Mouse (Mus musculus): ENCODE data around the gene Anapc15-ps. TPM values are rescaled to one million over a fixed set of nuclear protein-coding genes. Genes with fewer than 3 reads are reported as not detected.
A peak's percentile ranks its signal among the peaks of the same experiment; 100 is the strongest.

Anapc15-ps gene
- total and polyA plus RNA-seq, 2 experiments from 2014 or later = not detected

- Histone ChIP-seq H3K4me2 (ENCODE audit: low read depth, low read length) (no peak overlapping the region), H3K36me3 (replicated peaks; ENCODE audit: control insufficient read depth, insufficient read depth, low read length) (no peaks in the 10 kb centered on the region), H3K9me3 (replicated peaks; ENCODE audit: control insufficient read depth, low read length) (no peaks in the 10 kb centered on the region), H3K4me1 (ENCODE audit: control insufficient read depth, insufficient read depth) (peaks cover 4% of the 10 kb centered on the region), H3K9ac (replicated peaks; ENCODE audit: low read depth, low read length) (no peak overlapping the region), H3K27me3 (ENCODE audit: control insufficient read depth, insufficient read depth, low read length) (no peaks in the 10 kb centered on the region), H3K4me3 (ENCODE audit: low read depth, low read length) (no peak overlapping the region), H3K27ac (ENCODE audit: low read depth) (no peak overlapping the region)
- ATAC-seq (ENCODE audit: insufficient read depth, low read depth) (no peak), DNase-seq (ENCODE audit: low spot score) (no peak)
- WGBS = 95% methylated on average over 1 of the region's 1 CpGs
- TF ChIP-seq EP300 (IDR thresholded peaks at IDR 0.05; ENCODE audit: low read depth) = no peak
- no peak for TF ChIP-seq CTCF (IDR thresholded peaks at IDR 0.05; ENCODE audit: low read depth)
These were observed 16.6 kb upstream of the Anapc15-ps start for GRCm38 (mm10) chr10:95689833-95690232.

GRCm38 (mm10) chr10:95689058-95689457 lies 15.8 kb upstream of the Anapc15-ps start:
- ATAC-seq (ENCODE audit: insufficient read depth, low read depth) (no peak), DNase-seq (ENCODE audit: low spot score) (no peak)
- H3K27me3 ChIP-seq (ENCODE audit: control insufficient read depth, insufficient read depth, low read length) = no peaks in the 10 kb centered on the region
- no peaks in the 10 kb centered on the region for H3K9me3 ChIP-seq (replicated peaks; ENCODE audit: control insufficient read depth, low read length)
- H3K9ac ChIP-seq (replicated peaks; ENCODE audit: low read depth, low read length) = no peak overlapping the region
- H3K4me3 ChIP-seq (ENCODE audit: low read depth, low read length) = no peak overlapping the region
- no peak overlapping the region for H3K27ac ChIP-seq (ENCODE audit: low read depth)
- 79% methylated on average over 7 of the region's 7 CpGs for WGBS
- peaks cover 4% of the 10 kb centered on the region for H3K4me1 ChIP-seq (ENCODE audit: control insufficient read depth, insufficient read depth)
- TF ChIP-seq CTCF (IDR thresholded peaks at IDR 0.05; ENCODE audit: low read depth) (no peak), EP300 (IDR thresholded peaks at IDR 0.05; ENCODE audit: low read depth) (no peak)
- H3K4me2 ChIP-seq (ENCODE audit: low read depth, low read length) = no peak overlapping the region
- no peaks in the 10 kb centered on the region for H3K36me3 ChIP-seq (replicated peaks; ENCODE audit: control insufficient read depth, insufficient read depth, low read length)

GRCm38 (mm10) chr10:95687558-95688141 lies 14.4 kb upstream of the Anapc15-ps start:
- TF ChIP-seq CTCF (IDR thresholded peaks at IDR 0.05; ENCODE audit: low read depth) (no peak), EP300 (IDR thresholded peaks at IDR 0.05; ENCODE audit: low read depth) (no peak)
- ATAC-seq (ENCODE audit: insufficient read depth, low read depth) = peak; percentile 51; the same call in 1 of the 2 replicates

GRCm38 (mm10) chr10:95686041-95686440 lies 12.8 kb upstream of the Anapc15-ps start:
- Histone ChIP-seq H3K4me1 (ENCODE audit: control insufficient read depth, insufficient read depth) (peaks cover 4% of the 10 kb centered on the region), H3K27me3 (ENCODE audit: control insufficient read depth, insufficient read depth, low read length) (no peaks in the 10 kb centered on the region), H3K4me3 (ENCODE audit: low read depth, low read length) (no peak overlapping the region), H3K9ac (replicated peaks; ENCODE audit: low read depth, low read length) (no peak overlapping the region), H3K4me2 (ENCODE audit: low read depth, low read length) (no peak overlapping the region), H3K27ac (ENCODE audit: low read depth) (no peak overlapping the region), H3K36me3 (replicated peaks; ENCODE audit: control insufficient read depth, insufficient read depth, low read length) (no peaks in the 10 kb centered on the region), H3K9me3 (replicated peaks; ENCODE audit: control insufficient read depth, low read length) (no peaks in the 10 kb centered on the region)
- TF ChIP-seq CTCF (IDR thresholded peaks at IDR 0.05; ENCODE audit: low read depth) = no peak
- no peak for TF ChIP-seq EP300 (IDR thresholded peaks at IDR 0.05; ENCODE audit: low read depth)
- DNase-seq (ENCODE audit: low spot score) (no peak), ATAC-seq (ENCODE audit: insufficient read depth, low read depth) (no peak)
- 78% methylated on average over 4 of the region's 4 CpGs for WGBS

More at GRCm38 (mm10) chr10:95687558-95688141, 14.4 kb upstream of the Anapc15-ps start:
- no peaks in the 10 kb centered on the region for H3K36me3 ChIP-seq (replicated peaks; ENCODE audit: control insufficient read depth, insufficient read depth, low read length)
- H3K9me3 ChIP-seq (replicated peaks; ENCODE audit: control insufficient read depth, low read length) = no peaks in the 10 kb centered on the region
- no peaks in the 10 kb centered on the region for H3K27me3 ChIP-seq (ENCODE audit: control insufficient read depth, insufficient read depth, low read length)
- WGBS = 33% methylated on average over 21 of the region's 21 CpGs
- peaks cover 4% of the 10 kb centered on the region for H3K4me1 ChIP-seq (ENCODE audit: control insufficient read depth, insufficient read depth)
- H3K27ac ChIP-seq (ENCODE audit: low read depth) = peak overlapping the region; percentile 51
- no peak overlapping the region for H3K9ac ChIP-seq (replicated peaks; ENCODE audit: low read depth, low read length)
- peak overlapping the region; percentile 53 for H3K4me2 ChIP-seq (ENCODE audit: low read depth, low read length)
- peak; percentile 43 for DNase-seq (ENCODE audit: low spot score)
- H3K4me3 ChIP-seq (ENCODE audit: low read depth, low read length) = peak overlapping the region; percentile 14; the same call in 1 of the 2 replicates

DNA sequence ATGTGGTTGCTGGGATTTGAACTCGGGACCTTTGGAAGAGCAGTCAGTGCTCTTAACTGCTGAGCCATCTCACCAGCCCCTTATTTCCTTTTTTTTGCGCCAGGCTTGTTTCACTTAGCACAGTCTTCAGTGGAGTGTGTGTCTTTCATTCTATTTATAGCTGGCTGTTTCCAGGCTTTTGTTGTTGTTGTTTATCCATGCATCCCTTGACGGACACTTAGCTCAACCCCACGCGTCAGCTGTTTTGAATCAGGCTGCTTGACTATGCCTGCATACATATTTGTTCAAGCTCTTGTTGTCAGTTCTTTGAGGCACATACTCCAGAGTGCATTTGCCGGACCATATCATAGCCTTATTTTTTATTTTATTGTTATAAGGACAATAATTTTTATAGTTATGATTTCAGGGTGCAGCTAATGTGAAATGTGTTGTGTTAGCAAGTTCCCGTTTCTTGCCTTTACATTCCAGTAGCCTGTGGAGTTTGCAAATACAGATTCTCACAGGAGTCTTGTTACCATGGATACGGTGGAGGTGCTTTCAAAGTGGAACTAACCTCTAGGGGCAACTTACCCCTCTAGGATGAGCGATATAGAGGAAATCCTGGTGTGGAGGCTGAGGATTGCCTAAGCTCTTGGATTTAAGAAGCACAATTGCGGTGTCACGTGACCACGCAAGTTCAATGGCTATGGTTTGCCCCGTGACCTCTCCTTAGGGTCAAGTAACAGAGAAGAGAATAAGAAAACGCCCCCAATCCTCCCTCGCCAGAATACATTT lies 11.7 kb upstream of the Anapc15-ps start:
- WGBS = 54% methylated on average over 15 of the region's 15 CpGs
- no peak overlapping the region for H3K4me3 ChIP-seq (ENCODE audit: low read depth, low read length)
- H3K4me2 ChIP-seq (ENCODE audit: low read depth, low read length) = no peak overlapping the region
- TF ChIP-seq CTCF (IDR thresholded peaks at IDR 0.05; ENCODE audit: low read depth) = no peak
- TF ChIP-seq EP300 (IDR thresholded peaks at IDR 0.05; ENCODE audit: low read depth) = no peak
- peaks cover 13% of the 10 kb centered on the region for H3K4me1 ChIP-seq (ENCODE audit: control insufficient read depth, insufficient read depth)
- no peak overlapping the region for H3K9ac ChIP-seq (replicated peaks; ENCODE audit: low read depth, low read length)
- H3K36me3 ChIP-seq (replicated peaks; ENCODE audit: control insufficient read depth, insufficient read depth, low read length) = no peaks in the 10 kb centered on the region
- H3K27ac ChIP-seq (ENCODE audit: low read depth) = no peak overlapping the region
- DNase-seq (ENCODE audit: low spot score) (no peak), ATAC-seq (ENCODE audit: insufficient read depth, low read depth) (no peak)
- H3K9me3 ChIP-seq (replicated peaks; ENCODE audit: control insufficient read depth, low read length) = no peaks in the 10 kb centered on the region
- H3K27me3 ChIP-seq (ENCODE audit: control insufficient read depth, insufficient read depth, low read length) = no peaks in the 10 kb centered on the region

Data from heart, postnatal 0 days (tissue).